Mouse (Mus musculus) embryonic facial prominence, embryonic 12.5 days (tissue): ENCODE results near the gene Aggf1. TPM values are rescaled to one million over a fixed set of nuclear protein-coding genes. Genes with fewer than 3 reads are reported as not detected.

Experiments used
- ATAC-seq: fragments of 200-750 bp; cut with Nextera tagmentation; 2 replicates; pipeline ENCODE4 v1.8.0; 2017; ENCODE audit not compliant: insufficient number of reproducible peaks, insufficient read depth, low FRiP score, low TSS enrichment
- H3K27ac ChIP-seq: fragments of 300-500 bp; sonication (generic); 2 replicates; pipeline ENCODE4 v1.5.1; 2016; ENCODE audit warnings: mild to moderate bottlenecking
- H3K27me3 ChIP-seq: fragments of 300-500 bp; sonication (generic); 2 replicates; pipeline ENCODE4 v1.6.1; 2016; ENCODE audit warnings: mild to moderate bottlenecking, moderate library complexity
- H3K36me3 ChIP-seq: fragments of 300-500 bp; sonication (generic); 2 replicates; pipeline ENCODE4 v1.6.1; 2016; ENCODE audit warnings: mild to moderate bottlenecking
- H3K4me1 ChIP-seq: fragments of 300-500 bp; sonication (generic); 2 replicates; pipeline ENCODE4 v1.6.1; 2016
- H3K4me2 ChIP-seq: fragments of 300-500 bp; sonication (generic); replicated peaks from 2 replicates; pipeline ENCODE4 v1.6.1; 2016; ENCODE audit warnings: mild to moderate bottlenecking, moderate library complexity
- H3K4me3 ChIP-seq: fragments of 300-500 bp; sonication (generic); 2 replicates; pipeline ENCODE4 v1.5.1; 2016; ENCODE audit warnings: mild to moderate bottlenecking
- H3K9ac ChIP-seq: fragments of 300-500 bp; sonication (generic); 2 replicates; pipeline ENCODE4 v1.6.1; 2016; ENCODE audit warnings: mild to moderate bottlenecking, moderate library complexity
- H3K9me3 ChIP-seq: fragments of 300-500 bp; sonication (generic); 2 replicates; pipeline ENCODE4 v1.6.1; 2016; ENCODE audit warnings: mild to moderate bottlenecking, moderate library complexity
- WGBS: fragments of 180-500 bp; shearing (Covaris S2); methylation state at CpG from one replicate; pipeline ENCODE4 v1.1.7; 2016; 5-methylcytosine and 5-hydroxymethylcytosine counted together
- polyA plus RNA-seq: library from polyadenylated mRNA; unstranded; fragments of >200 nt; fragmentation: Nextera tagmentation; extraction: Ambion mirVana; gene quantifications from 2 replicates; pipeline ENCODE4 v1.2.1, GENCODE M21; 2016

Aggf1 gene
- polyA plus RNA-seq, 1 experiment from 2014 or later = 47.4 TPM

GRCm38 (mm10) chr13:95327345-95327741, 47.8 kb downstream of the Aggf1 start:
- Histone ChIP-seq H3K9me3 (no peaks in the 10 kb centered on the region), H3K4me1 (peaks cover 21% of the 10 kb centered on the region), H3K4me3 (peak overlapping the region; percentile 79), H3K27ac (peak overlapping the region; percentile 100), H3K4me2 (peak overlapping the region; percentile 71), H3K9ac (peak overlapping the region; percentile 96), H3K36me3 (no peaks in the 10 kb centered on the region), H3K27me3 (no peaks in the 10 kb centered on the region)
- WGBS = 1% methylated on average over 5 of the region's 5 CpGs
- no peak for ATAC-seq

DNA sequence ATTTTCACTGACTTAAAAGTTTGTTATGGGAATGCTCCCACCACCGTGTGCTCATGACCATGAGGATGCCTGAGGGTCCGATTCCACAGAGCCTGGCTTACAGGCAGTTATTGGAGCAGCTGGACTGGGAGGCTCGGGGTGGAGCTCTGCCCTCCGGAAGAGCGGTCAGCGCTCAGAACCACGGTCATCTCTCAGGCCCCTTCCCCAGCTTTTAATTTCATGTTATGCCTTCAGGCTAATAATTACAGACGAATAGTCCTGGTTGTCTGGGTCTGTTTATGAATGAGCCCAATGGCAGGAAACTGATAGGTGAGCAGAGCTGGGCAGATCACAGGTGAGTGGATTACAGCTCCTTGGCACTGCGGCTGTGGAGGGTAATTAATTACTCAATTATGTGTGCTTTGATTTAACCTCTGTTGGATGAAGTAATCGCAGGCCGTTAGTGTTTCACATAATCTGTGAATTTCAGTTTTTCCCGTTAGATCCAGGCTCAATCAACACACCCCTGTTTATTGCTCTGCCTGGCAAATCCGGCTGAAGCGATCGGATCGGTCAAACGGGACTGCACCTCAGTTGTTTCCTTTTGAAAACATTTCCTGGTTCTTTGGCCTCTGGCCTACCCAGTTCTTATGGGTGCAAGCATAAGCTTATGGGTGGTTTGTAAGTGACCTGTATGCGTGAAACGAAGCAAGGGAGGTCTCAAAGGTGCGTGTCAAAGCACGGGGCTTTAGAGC, 48.4 kb downstream of the Aggf1 start:
- H3K27me3 ChIP-seq = no peaks in the 10 kb centered on the region
- peak overlapping the region; percentile 96 for H3K9ac ChIP-seq
- H3K4me2 ChIP-seq = peak overlapping the region; percentile 71
- peak overlapping the region; percentile 100 for H3K27ac ChIP-seq
- WGBS = 4% methylated on average over 21 of the region's 21 CpGs
- peaks cover 21% of the 10 kb centered on the region for H3K4me1 ChIP-seq
- H3K9me3 ChIP-seq = no peaks in the 10 kb centered on the region
- H3K4me3 ChIP-seq = peak overlapping the region; percentile 79
- ATAC-seq = no peak
- H3K36me3 ChIP-seq = no peaks in the 10 kb centered on the region

DNA sequence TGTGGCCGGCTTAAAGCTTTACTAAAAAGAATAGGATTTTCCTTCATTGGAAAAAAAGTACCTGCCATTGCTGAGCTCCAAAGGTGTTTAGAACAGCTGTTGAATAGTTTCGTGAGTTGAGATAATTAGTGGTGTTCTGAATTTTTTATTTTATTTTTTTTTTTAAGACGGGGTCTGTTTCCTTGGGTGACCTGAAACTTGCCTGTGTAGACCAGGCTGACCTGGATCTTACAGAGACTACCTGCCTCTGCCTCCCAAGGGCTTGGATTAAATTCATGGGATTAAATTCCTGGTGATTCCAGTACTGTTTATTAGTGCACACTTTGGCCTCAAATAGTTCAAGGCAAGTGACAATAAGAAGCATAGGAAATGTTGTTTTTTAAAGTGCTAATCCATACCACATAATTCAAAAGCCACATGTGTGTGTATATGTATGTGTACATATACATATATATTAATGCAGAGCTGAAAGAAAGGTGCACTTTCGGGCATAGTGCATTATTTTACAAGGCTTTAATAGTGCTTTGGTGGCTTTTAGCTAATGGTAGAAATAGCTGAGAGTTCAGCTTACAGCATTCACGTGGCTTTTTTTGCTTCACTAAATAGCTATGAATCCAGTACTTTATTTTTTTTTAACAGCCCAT, 49.1 kb downstream of the Aggf1 start:
- 10% methylated on average over 5 of the region's 5 CpGs for WGBS
- H3K4me1 ChIP-seq = peaks cover 21% of the 10 kb centered on the region
- no peak for ATAC-seq
- H3K27me3 ChIP-seq = no peaks in the 10 kb centered on the region
- H3K9me3 ChIP-seq = no peaks in the 10 kb centered on the region
- peak overlapping the region; percentile 100 for H3K27ac ChIP-seq
- H3K36me3 ChIP-seq = no peaks in the 10 kb centered on the region
- peak overlapping the region; percentile 79 for H3K4me3 ChIP-seq
- H3K4me2 ChIP-seq = peak overlapping the region; percentile 71
- H3K9ac ChIP-seq = peak overlapping the region; percentile 96

- peak; percentile 59 for ATAC-seq
- Histone ChIP-seq H3K4me3 (peak overlapping the region; percentile 79), H3K4me1 (peaks cover 21% of the 10 kb centered on the region), H3K27ac (peak overlapping the region; percentile 100), H3K9ac (peak overlapping the region; percentile 96), H3K36me3 (no peaks in the 10 kb centered on the region), H3K9me3 (no peaks in the 10 kb centered on the region), H3K27me3 (no peaks in the 10 kb centered on the region), H3K4me2 (peak overlapping the region; percentile 71)
- under 1% methylated on average over 62 of the region's 63 CpGs for WGBS
Observed at GRCm38 (mm10) chr13:95325080-95325906, 49.9 kb downstream of the Aggf1 start.

DNA sequence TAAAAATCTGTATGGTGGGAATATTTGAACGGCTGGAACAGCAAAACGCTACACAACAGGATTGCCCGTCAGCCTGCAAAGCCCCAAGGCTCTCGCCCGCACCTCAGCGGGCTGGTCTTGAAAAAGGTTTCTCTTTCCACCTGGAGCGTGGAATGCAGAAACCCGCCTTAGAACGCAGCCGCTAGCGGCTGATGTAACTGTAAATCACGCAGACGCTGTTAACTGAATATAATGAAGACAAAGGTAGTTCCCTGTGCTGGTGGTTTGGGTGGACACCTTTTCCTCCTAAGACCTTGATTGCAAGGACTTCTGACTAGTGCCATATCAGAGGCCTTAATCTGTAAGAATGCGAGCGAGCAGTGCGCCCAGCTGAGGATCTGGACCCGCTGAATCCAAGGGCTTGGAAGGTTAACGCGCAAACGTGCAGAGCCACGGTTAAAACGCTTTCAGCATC, 50.5 kb downstream of the Aggf1 start:
- no peaks in the 10 kb centered on the region for H3K36me3 ChIP-seq
- H3K4me2 ChIP-seq = peak overlapping the region; percentile 71
- no peaks in the 10 kb centered on the region for H3K9me3 ChIP-seq
- under 1% methylated on average over 22 of the region's 22 CpGs for WGBS
- peak overlapping the region; percentile 79 for H3K4me3 ChIP-seq
- no peaks in the 10 kb centered on the region for H3K27me3 ChIP-seq
- peak overlapping the region; percentile 100 for H3K27ac ChIP-seq
- ATAC-seq = no peak; the same call in 1 of the 2 replicates
- peaks cover 21% of the 10 kb centered on the region for H3K4me1 ChIP-seq
- H3K9ac ChIP-seq = peak overlapping the region; percentile 96

- Histone ChIP-seq H3K4me3 (peak overlapping the region; percentile 79), H3K9ac (peak overlapping the region; percentile 96), H3K27me3 (no peaks in the 10 kb centered on the region), H3K27ac (peak overlapping the region; percentile 100), H3K36me3 (no peaks in the 10 kb centered on the region), H3K9me3 (no peaks in the 10 kb centered on the region), H3K4me1 (peaks cover 21% of the 10 kb centered on the region), H3K4me2 (peak overlapping the region; percentile 71)
- 23% methylated on average over 15 of the region's 15 CpGs for WGBS
- ATAC-seq = no peak
Observed at GRCm38 (mm10) chr13:95323950-95324625, 51.1 kb downstream of the Aggf1 start.

GRCm38 (mm10) chr13:95323400-95323799, 51.8 kb downstream of the Aggf1 start, which contains the start of gene Zbed3:
TSS of gene Zbed3 (plus strand) at chr13:95323612.
- peaks cover 16% of the 10 kb centered on the region for H3K4me1 ChIP-seq
- ATAC-seq = no peak

GRCm38 (mm10) chr13:95320451-95320850, 54.7 kb downstream of the Aggf1 start:
- no peak overlapping the region for H3K9ac ChIP-seq
- no peaks in the 10 kb centered on the region for H3K9me3 ChIP-seq
- no peaks in the 10 kb centered on the region for H3K36me3 ChIP-seq
- WGBS = 21% methylated on average over 4 of the region's 4 CpGs
- H3K27ac ChIP-seq = no peak overlapping the region
- no peaks in the 10 kb centered on the region for H3K4me1 ChIP-seq
- H3K4me3 ChIP-seq = no peak overlapping the region
- no peaks in the 10 kb centered on the region for H3K27me3 ChIP-seq
- H3K4me2 ChIP-seq = no peak overlapping the region
- ATAC-seq = no peak

More at GRCm38 (mm10) chr13:95323400-95323799, 51.8 kb downstream of the Aggf1 start, which contains the start of gene Zbed3:
- H3K4me3 ChIP-seq = peak within 1 kb of the TSS; percentile 79
- H3K27ac ChIP-seq = peak within 1 kb of the TSS; percentile 100
- WGBS = 92% methylated on average over 6 of the region's 6 CpGs
- H3K36me3 ChIP-seq = no peaks in the 10 kb centered on the region
- no peaks in the 10 kb centered on the region for H3K9me3 ChIP-seq
- H3K9ac ChIP-seq = peak within 1 kb of the TSS; percentile 96
- H3K4me2 ChIP-seq = peak within 1 kb of the TSS; percentile 71
- no peaks in the 10 kb centered on the region for H3K27me3 ChIP-seq

DNA sequence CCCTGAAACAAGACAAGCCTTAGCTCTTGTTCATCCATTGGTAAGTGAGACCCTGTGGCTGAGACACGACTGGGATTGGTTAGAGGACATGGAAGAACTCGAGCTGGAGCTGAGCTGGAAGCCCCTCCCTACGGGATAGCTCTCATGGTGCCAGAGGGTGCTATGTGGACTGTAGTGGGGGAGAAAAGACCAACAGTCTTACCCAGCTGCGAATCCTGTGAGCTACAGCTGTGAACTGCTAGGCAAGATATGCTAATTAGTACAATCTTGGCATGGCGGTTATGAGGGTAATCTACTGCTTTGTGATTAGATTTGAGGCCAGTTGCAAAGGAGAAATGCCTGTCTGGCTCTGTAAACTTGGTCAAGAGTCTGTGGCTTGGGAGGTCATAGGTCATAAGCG, 56.0 kb downstream of the Aggf1 start:
- no peaks in the 10 kb centered on the region for H3K4me1 ChIP-seq
- WGBS = 76% methylated on average over 6 of the region's 6 CpGs
- no peaks in the 10 kb centered on the region for H3K36me3 ChIP-seq
- no peak for ATAC-seq
- no peaks in the 10 kb centered on the region for H3K27me3 ChIP-seq
- H3K4me2 ChIP-seq = no peak overlapping the region
- H3K9me3 ChIP-seq = no peaks in the 10 kb centered on the region
- H3K4me3 ChIP-seq = no peak overlapping the region
- no peak overlapping the region for H3K9ac ChIP-seq
- H3K27ac ChIP-seq = no peak overlapping the region

- Histone ChIP-seq H3K4me1 (no peaks in the 10 kb centered on the region), H3K27me3 (no peaks in the 10 kb centered on the region), H3K4me2 (no peak overlapping the region), H3K9ac (no peak overlapping the region), H3K4me3 (no peak overlapping the region), H3K9me3 (no peaks in the 10 kb centered on the region), H3K27ac (no peak overlapping the region), H3K36me3 (no peaks in the 10 kb centered on the region)
- WGBS = 81% methylated on average over 6 of the region's 6 CpGs
- ATAC-seq = no peak
Observed at GRCm38 (mm10) chr13:95312016-95312415, 63.1 kb downstream of the Aggf1 start.

DNA sequence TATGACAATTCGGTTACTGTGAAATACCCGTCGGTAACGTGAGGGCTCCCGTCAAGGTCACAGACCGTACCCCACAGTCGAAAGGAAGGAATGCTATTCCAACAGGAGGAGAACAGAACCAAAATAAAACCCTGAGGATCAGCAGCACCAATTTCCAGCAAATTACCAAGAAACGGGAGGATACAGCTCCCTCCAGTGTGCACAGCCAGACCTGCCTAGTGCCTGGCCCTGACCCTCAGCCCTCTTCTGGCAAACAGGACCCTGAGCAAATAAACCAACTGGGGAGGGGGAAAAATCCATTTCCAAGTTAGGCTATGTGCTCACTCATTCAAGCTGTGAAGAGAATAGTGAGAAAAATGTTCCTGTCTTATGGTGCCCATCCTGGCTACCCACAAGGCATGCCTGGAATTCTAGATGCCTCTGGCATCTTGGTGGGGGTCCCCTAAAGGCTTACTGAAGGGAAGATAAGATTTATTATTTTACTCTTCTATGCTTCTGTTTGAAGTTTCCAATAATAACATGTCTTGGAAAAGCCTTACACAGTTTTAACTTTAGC, 68.0 kb downstream of the Aggf1 start:
- Histone ChIP-seq H3K27ac (no peak overlapping the region), H3K9me3 (no peaks in the 10 kb centered on the region), H3K27me3 (no peaks in the 10 kb centered on the region), H3K4me3 (no peak overlapping the region), H3K4me1 (no peaks in the 10 kb centered on the region), H3K9ac (no peak overlapping the region), H3K36me3 (no peaks in the 10 kb centered on the region), H3K4me2 (no peak overlapping the region)
- ATAC-seq = no peak
- 68% methylated on average over 8 of the region's 8 CpGs for WGBS
